Mouse (Mus musculus) G1E (cell line): ENCODE data around the gene Pafah1b1. TPM values are rescaled to one million over a fixed set of nuclear protein-coding genes. Genes with fewer than 3 reads are reported as not detected.

Experiments used
- ATAC-seq: 2 replicates; pipeline ENCODE4 v1.8.0; 2016; ENCODE audit warnings: mild to moderate bottlenecking; ENCODE audit not compliant: insufficient number of reproducible peaks, poor library complexity, low FRiP score, severe bottlenecking; ENCODE audit errors: extremely low read depth
- DNase-seq: peaks from one replicate; pipeline ENCODE4 v3.0.0; 2012; ENCODE audit warnings: low spot score
- H3K27me3 ChIP-seq: 2 replicates; pipeline ENCODE4 v1.6.1; 2012; ENCODE audit warnings: mild to moderate bottlenecking, low read length, inconsistent platforms; ENCODE audit not compliant: insufficient read depth
- H3K36me3 ChIP-seq: replicated peaks from 2 replicates; pipeline ENCODE3; 2012; ENCODE audit warnings: mild to moderate bottlenecking, inconsistent platforms
- H3K4me1 ChIP-seq: 2 replicates; pipeline ENCODE4 v1.6.1; 2012; ENCODE audit warnings: low read depth, low read length, inconsistent platforms, mixed read lengths; ENCODE audit not compliant: insufficient read depth
- H3K4me3 ChIP-seq: 2 replicates; pipeline ENCODE4 v1.5.1; 2012; ENCODE audit warnings: low read depth, mild to moderate bottlenecking, inconsistent platforms, low read length, moderate library complexity, mixed read lengths
- H3K9me3 ChIP-seq: replicated peaks from 2 replicates; pipeline ENCODE4 v1.6.1; 2012; ENCODE audit warnings: inconsistent platforms
- CTCF ChIP-seq: IDR thresholded peaks from 2 replicates; pipeline ENCODE4 v1.5.1; 2012; ENCODE audit warnings: low read depth, low read length, inconsistent platforms, mixed read lengths
- GATA1 ChIP-seq: IDR thresholded peaks from 2 replicates; pipeline ENCODE4 v1.6.1; 2012; ENCODE audit warnings: borderline replicate concordance, low read length, inconsistent platforms, mixed read lengths
- GATA2 ChIP-seq: IDR thresholded peaks from 2 replicates; pipeline ENCODE4 v1.6.1; 2012; ENCODE audit warnings: low read depth, low read length, inconsistent platforms, borderline replicate concordance
- POLR2AphosphoS5 ChIP-seq: IDR thresholded peaks from 2 replicates; pipeline ENCODE4 v1.6.1; 2012; ENCODE audit warnings: low read depth, low read length, inconsistent platforms; ENCODE audit not compliant: insufficient replicate concordance
- TAL1 ChIP-seq: conservative IDR thresholded peaks from 2 replicates; pipeline ENCODE4 v1.6.1; 2012; ENCODE audit warnings: low read depth, low read length, inconsistent platforms, mixed read lengths
- polyA plus RNA-seq: library from polyadenylated mRNA; stranded (reverse); fragments of >175 nt; gene quantifications from 2 replicates; pipeline ENCODE4 v1.2.3, GENCODE M21; 2012
- total RNA-seq, 2 experiments: library from RNA; stranded (forward) in 1 of 2; stranded (reverse) in 1 of 2; fragments of 200-1000 nt in 1 of 2; fragments of >200 nt in 1 of 2; fragmentation: Nextera tagmentation in 1 of 2; gene quantifications; 2 replicates each; pipeline ENCODE4 v1.2.3; 2014 to 2017

Pafah1b1 gene
- total and polyA plus RNA-seq, 3 experiments = 10.0 to 115 (median 91.5) TPM

DNA sequence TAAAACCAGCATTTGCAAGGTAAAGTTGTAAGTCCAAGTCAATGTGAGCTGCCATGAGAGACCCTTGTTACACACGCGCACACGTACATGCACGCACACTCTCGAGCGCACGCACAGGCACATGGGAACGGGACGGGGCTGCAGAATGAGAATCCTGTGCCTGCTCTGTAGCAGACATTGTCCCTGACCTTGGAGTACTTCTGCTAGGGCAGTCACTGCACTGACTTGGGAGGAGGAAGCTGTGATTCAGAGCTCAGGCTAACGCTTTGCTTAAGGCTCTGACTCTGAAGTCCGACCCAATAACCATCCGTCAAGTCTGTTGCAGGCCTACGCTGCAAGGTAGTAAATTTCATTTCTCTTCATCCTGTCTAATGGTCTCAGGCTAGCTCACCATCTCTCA is 24.8 kb upstream of the Pafah1b1 start:
- no peak for ATAC-seq
- H3K27me3 ChIP-seq = peaks cover 26% of the 10 kb centered on the region
- H3K4me1 ChIP-seq = no peaks in the 10 kb centered on the region
- no peak for DNase-seq
- no peaks in the 10 kb centered on the region for H3K9me3 ChIP-seq
- TF ChIP-seq GATA2 (no peak), TAL1 (no peak), POLR2AphosphoS5 (no peak), GATA1 (no peak), CTCF (no peak)
- H3K36me3 ChIP-seq = no peaks in the 10 kb centered on the region
- H3K4me3 ChIP-seq = no peak overlapping the region

DNA sequence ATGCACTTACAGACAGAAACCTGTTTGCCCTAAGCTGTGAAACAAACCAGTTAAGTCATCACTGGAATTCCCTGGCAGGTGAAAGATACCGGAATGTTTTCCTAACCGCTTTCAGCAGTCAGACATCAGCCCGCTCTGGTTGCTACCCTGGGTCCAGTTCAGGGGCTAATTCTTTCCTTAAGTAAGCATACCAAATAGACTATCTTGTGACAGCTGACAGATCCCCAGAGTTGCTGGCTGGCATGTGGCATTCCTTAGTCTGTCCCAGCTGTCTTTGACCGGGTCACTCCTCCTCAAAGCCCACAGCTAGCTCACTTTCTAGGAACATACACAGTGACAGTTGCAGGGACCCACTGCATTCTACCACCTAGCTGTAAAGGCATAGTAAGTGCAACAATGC is 23.6 kb upstream of the Pafah1b1 start:
- Histone ChIP-seq H3K9me3 (no peaks in the 10 kb centered on the region), H3K4me3 (no peak overlapping the region)

DNA sequence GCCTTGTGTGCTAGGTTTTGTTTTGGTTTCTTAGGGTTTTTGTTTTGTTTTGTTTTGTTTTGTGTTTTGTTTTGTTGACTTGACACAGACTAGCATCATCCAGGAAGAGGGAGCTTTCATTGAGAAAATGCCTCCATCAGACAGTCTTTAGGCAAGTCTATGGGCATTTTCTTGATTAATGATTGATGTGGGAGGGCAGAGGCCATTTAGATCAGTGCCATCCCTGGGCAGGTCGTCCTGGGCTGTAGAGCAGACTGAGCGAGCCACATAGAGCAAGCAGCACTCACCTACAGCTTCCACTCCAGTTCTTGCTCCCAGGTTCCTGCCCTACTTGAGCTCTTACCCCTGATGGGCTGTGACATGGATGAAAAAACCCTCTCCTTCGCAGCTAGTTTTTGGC is 13.4 kb upstream of the Pafah1b1 start:
- no peaks in the 10 kb centered on the region for H3K9me3 ChIP-seq
- no peaks in the 10 kb centered on the region for H3K4me1 ChIP-seq
- TF ChIP-seq GATA1 (no peak), GATA2 (no peak)
- no peaks in the 10 kb centered on the region for H3K36me3 ChIP-seq
- DNase-seq (no peak), ATAC-seq (no peak)
- no peak overlapping the region for H3K4me3 ChIP-seq
- H3K27me3 ChIP-seq = peaks cover 21% of the 10 kb centered on the region

More for the DNA sequence above, 23.6 kb upstream of the Pafah1b1 start:
- TF ChIP-seq POLR2AphosphoS5 (no peak), TAL1 (no peak), GATA1 (no peak), CTCF (no peak), GATA2 (no peak)
- Histone ChIP-seq H3K4me1 (no peaks in the 10 kb centered on the region), H3K36me3 (no peaks in the 10 kb centered on the region), H3K27me3 (peaks cover 29% of the 10 kb centered on the region)
- ATAC-seq = no peak
- no peak for DNase-seq

DNA sequence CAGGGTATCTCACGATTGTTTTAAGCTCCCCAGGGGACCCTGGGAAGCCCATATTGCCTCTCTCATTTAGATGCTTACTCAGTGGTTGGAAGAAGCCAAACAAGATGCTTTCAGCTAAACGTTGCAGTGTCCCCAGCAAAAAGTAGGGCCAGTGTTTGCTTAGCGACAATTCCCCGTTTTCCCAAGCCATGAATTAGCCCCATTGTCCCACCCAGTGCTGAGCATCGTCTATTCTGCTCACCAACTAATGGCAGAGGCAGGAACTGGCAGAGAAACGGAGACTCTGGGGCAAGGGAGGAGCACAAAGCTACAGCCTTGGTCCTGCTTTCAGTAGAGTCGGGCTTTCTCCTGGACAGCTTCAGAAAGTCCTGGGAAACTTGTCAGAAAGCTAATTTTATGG is 10.4 kb upstream of the Pafah1b1 start:
- DNase-seq (no peak), ATAC-seq (no peak)
- no peak for TF ChIP-seq CTCF
- no peak for TF ChIP-seq TAL1
- TF ChIP-seq POLR2AphosphoS5 = no peak
- no peak for TF ChIP-seq GATA2
- TF ChIP-seq GATA1 = no peak
- Histone ChIP-seq H3K4me1 (no peaks in the 10 kb centered on the region), H3K9me3 (no peaks in the 10 kb centered on the region), H3K36me3 (no peaks in the 10 kb centered on the region), H3K27me3 (peaks cover 22% of the 10 kb centered on the region), H3K4me3 (no peak overlapping the region)

DNA sequence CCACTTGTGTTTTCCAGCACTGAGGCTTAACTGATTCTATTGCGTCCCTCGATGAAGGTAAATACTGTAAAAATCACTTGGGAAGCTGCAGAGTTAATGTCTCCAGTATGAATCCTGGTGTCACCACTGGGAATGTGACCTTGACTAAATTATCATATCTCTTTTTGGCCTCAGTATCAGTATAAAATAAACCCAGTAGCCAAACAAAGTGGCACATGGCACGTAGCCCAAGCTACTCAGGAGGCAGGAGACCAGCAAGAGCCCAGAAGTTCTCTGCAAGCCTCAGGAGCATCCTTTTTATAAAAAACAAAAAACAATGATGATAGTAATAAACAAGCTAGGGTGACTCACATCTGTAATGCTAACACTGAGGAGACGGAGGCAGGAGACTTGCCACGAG is 711 bp upstream of the Pafah1b1 start:
- Histone ChIP-seq H3K36me3 (peaks cover 3% of the 10 kb centered on the region), H3K27me3 (no peaks in the 10 kb centered on the region), H3K4me3 (no peak overlapping the region), H3K4me1 (peaks cover 22% of the 10 kb centered on the region), H3K9me3 (no peaks in the 10 kb centered on the region)
- TF ChIP-seq GATA1 = no peak
- TF ChIP-seq CTCF = no peak
- TF ChIP-seq POLR2AphosphoS5 = no peak
- no peak for TF ChIP-seq TAL1
- no peak for TF ChIP-seq GATA2
- DNase-seq (no peak), ATAC-seq (no peak)

DNA sequence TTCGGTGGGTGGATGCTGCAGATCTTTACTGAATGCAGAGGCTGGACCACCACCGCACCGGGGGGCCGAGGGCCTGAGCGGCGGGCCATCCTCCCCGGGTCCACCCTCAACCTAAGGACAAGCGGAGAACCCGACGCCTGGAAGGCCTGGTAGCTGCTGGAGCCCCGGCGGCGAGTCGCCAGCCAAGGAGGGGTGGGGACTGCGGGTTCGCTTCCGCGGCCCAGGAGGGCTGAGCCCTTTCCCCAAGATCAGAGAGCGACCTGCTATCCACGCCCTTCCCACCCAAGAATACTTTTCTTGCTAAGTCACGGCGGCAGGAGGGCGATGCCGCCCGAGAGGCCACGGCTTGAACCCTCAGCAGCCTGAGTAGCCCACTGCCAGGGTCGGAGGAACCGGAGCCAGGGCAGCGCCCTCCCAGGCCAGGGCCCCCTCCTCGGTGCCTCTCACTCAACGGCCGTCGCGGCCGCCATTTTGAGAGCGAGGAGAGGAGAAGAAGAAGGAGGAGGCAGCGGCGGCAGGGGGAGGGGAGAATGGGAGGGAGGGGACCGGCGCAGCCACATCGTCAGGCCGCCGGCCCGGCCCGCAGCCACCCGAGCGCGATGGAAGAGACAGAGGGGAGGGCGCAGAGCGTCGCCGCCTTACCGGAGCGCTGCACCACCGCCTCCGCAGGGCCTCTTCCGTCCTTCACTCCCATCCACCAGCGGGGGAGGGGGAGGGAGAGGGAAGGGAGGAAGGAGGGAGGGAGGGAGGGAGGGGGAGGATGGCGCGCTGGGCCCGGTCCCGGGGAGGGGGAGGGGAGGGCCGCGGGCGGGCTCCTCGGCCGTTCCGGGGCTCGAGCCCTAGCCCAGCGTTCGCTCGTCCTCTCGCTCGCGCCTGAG is 874 bp downstream of the Pafah1b1 start:
- no peak for TF ChIP-seq GATA2
- TF ChIP-seq POLR2AphosphoS5 = no peak
- no peak for TF ChIP-seq GATA1
- TF ChIP-seq CTCF = no peak
- no peak for TF ChIP-seq TAL1
- Histone ChIP-seq H3K4me3 (peak overlapping the region; percentile 92), H3K9me3 (no peaks in the 10 kb centered on the region), H3K36me3 (peaks cover 3% of the 10 kb centered on the region), H3K4me1 (peaks cover 29% of the 10 kb centered on the region), H3K27me3 (no peaks in the 10 kb centered on the region)
- ATAC-seq (peak; percentile 50; the same call in 1 of the 2 replicates), DNase-seq (peak; percentile 77)
